8 mouse cellular contexts compared by ENCODE assay signal in the genomic region with DNA sequence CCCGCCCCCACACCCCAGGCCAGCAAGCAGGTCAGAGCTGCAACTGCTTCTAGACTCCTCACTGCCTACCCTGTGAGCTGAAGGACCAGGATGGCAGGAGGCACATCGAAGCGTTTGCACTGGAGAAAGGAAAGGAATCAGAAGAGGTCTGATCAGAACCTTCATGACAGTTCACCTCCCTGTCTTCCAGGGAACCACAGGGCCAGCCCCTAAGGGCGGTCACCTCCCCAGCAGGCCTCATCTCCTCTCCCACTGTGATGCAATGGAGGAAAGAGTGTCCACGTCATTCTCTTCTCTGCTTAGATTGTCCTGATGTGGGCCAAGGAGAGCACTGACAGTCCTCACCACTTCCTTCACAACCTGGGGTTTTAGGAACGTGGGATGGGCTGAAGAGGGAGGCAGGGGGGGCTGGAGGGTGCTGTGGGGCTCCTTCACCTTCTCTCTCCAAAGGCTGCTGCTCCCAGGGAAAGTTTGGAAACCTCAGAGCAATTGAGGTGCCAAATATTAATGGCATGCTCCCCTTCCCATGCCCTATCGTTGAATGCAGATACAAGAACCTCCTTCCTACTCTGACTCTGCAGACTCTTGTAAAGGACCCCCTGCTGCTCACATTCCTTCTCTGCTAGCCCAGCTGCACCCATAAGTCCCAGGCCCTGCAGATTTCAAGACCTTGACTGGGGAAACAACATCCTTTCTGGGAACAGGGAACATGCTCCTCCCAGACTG. TPM values are rescaled to one million over a fixed set of nuclear protein-coding genes. Genes with fewer than 3 reads are reported as not detected.
DNase-seq lines count a peak whose midpoint lies in the region; ATAC-seq and TF ChIP-seq lines count a peak whose summit lies in the region.

No protein-coding gene starts in this region.

- H3K9ac ChIP-seq in heart, postnatal 0 days (replicated peaks; ENCODE audit: low read depth, low read length): no peak overlapping the region

- H3K4me3 ChIP-seq in heart, postnatal 0 days (ENCODE audit: low read depth, low read length): no peak overlapping the region

- DNase-seq in lung, adult 18-20 months: peak; percentile 20 to 49
- no peak for DNase-seq in lung, postnatal 14 days
- no peak for DNase-seq in heart, postnatal 0 days (ENCODE audit: low spot score)
- peak; percentile 43 for DNase-seq in lung, postnatal 25 days (ENCODE audit: low spot score)
- DNase-seq in thymus, postnatal 36 days: peak; percentile 29 to 47
- DNase-seq in right cerebral cortex, postnatal 14 days: no peak
- DNase-seq in ovary, postnatal 36 days (ENCODE audit: low spot score): no peak

- 51% methylated on average over 7 of the region's 7 CpGs for WGBS in heart, postnatal 0 days

- H3K36me3 ChIP-seq in heart, postnatal 0 days (replicated peaks; ENCODE audit: control insufficient read depth, insufficient read depth, low read length): no peaks in the 10 kb centered on the region

- peak overlapping the region; percentile 62 for H3K27ac ChIP-seq in heart, postnatal 0 days (ENCODE audit: low read depth)

- no peak for TF ChIP-seq EP300 in heart, postnatal 0 days (IDR thresholded peaks at IDR 0.05; ENCODE audit: low read depth)

- TF ChIP-seq CTCF in heart, postnatal 0 days (IDR thresholded peaks at IDR 0.05; ENCODE audit: low read depth): no peak

- no peaks in the 10 kb centered on the region for H3K4me1 ChIP-seq in heart, postnatal 0 days (ENCODE audit: control insufficient read depth, insufficient read depth)

- no peak; the same call in 1 of the 2 replicates for ATAC-seq in heart, postnatal 0 days (ENCODE audit: insufficient read depth, low read depth)
- ATAC-seq in frontal cortex, adult (ENCODE audit: low TSS enrichment): no peak

- H3K4me2 ChIP-seq in heart, postnatal 0 days (ENCODE audit: low read depth, low read length): no peak overlapping the region

- no peaks in the 10 kb centered on the region for H3K9me3 ChIP-seq in heart, postnatal 0 days (replicated peaks; ENCODE audit: control insufficient read depth, low read length)

- H3K27me3 ChIP-seq in heart, postnatal 0 days (ENCODE audit: control insufficient read depth, insufficient read depth, low read length): no peaks in the 10 kb centered on the region

RNA-seq across cellular contexts. Expression of a gene that starts 17.3 kb away (rescaled TPM):
- not detected in 2 replicates for total RNA-seq in heart, postnatal 0 days (2014; rRNA removed; ENCODE audit: low replicate concordance)
- 0.05 TPM in 1 of 2 replicates, not detected in the other for polyA plus RNA-seq in heart, postnatal 0 days (2015; fragmentation: Nextera tagmentation; extraction: Ambion mirVana)

RNA-seq across cellular contexts. Expression of a gene that starts 36.4 kb away (rescaled TPM):
- 0.08 and 1.6 TPM in 2 replicates for total RNA-seq in heart, postnatal 0 days (2014; rRNA removed; ENCODE audit: low replicate concordance)
- polyA plus RNA-seq in heart, postnatal 0 days (2015; fragmentation: Nextera tagmentation; extraction: Ambion mirVana): 0.63 and 0.88 TPM in 2 replicates

RNA-seq across cellular contexts. Expression of a gene that starts 47.5 kb away (rescaled TPM):
- 1.5 and 1.6 TPM in 2 replicates for total RNA-seq in heart, postnatal 0 days (2014; rRNA removed; ENCODE audit: low replicate concordance)
- 0.41 and 0.44 TPM in 2 replicates for polyA plus RNA-seq in heart, postnatal 0 days (2015; fragmentation: Nextera tagmentation; extraction: Ambion mirVana)

Comparison
In these comparisons a context has a peak if more than half of its experiments do, and no peak if none do; other contexts are left out.
1. DNase-seq: peak in lung, adult 18-20 months (2 of 2), lung, postnatal 25 days (single experiment) and thymus, postnatal 36 days (2 of 2); none in lung, postnatal 14 days (single experiment), heart, postnatal 0 days (single experiment), right cerebral cortex, postnatal 14 days (single experiment) and ovary, postnatal 36 days (single experiment).